Mouse (Mus musculus): ENCODE data around the gene Ets1.

The Ets1 gene

DNA sequence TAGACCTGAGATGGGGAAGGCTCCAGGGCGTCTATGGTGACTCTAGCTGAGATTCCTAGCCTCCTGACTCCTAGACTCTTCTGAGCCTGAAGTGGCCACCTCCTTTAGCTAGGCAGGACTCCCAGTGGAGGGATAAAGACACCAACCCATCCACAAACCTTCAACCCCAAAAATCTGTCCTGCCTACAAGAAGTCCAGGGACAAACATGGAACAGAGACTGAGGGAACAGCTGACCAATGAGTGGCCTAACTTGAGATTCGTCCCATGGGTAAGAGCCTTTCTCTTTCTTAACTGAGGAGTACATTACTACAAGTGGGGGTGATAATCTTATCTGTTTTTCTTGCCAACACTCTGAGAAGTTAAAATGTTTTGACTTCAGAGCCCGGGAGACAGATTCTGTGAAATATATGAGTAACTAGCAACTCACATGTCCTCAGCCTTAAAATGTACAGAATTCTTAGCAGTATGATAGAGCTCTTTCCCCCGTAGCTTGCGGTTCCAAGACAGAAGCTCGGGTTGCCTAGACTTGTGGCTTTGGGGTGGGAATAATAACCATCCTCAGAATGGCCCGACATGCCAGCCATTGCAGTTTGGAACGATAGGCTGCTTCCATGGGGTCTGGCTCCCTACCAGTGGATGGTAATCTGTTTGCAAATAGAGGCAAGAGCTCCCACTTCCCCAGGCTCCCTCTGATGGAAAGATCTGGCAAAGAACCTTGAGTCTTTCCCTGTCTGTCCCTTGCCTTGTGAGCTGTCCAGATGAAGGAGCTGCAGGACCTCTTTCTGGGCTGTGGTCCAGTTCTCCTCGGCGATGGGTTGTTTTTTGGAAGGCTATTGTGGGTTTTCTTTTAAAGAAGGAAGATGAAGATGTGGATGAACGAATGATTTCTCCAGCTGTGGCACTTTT is 30.8 kb downstream of the Ets1 start:
- DNase-seq (ENCODE audit: low spot score), result no peak

DNA sequence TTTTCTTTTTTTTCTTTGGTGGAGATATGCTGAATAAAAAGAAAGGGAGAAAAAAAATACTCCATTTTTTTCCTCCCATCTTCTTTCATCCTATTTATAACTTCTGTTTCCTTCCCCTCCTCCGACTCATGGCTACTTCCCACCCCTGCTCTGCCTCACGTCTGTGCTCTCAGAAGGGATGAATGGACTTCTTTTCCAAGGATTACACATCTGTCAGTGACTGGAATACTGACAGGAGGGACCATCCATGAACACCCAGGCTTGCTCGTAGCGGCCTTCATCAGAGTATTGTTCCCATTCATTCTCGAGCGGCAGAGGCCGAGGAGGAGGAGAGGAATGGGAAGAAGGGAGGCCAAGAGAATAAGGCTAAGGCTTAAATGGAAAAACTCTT is 31.5 kb downstream of the Ets1 start:
- no peak for DNase-seq (ENCODE audit: low spot score)

- no peak for DNase-seq (ENCODE audit: low spot score)
These were observed 32.2 kb downstream of the Ets1 start for GRCm38 (mm10) chr9:32668075-32668673.

GRCm38 (mm10) chr9:32669397-32669796 is 33.4 kb downstream of the Ets1 start:
- DNase-seq (ENCODE audit: low spot score), result no peak

GRCm38 (mm10) chr9:32671970-32672859 is 36.2 kb downstream of the Ets1 start:
- peak; percentile 11 for DNase-seq (ENCODE audit: low spot score)

DNA sequence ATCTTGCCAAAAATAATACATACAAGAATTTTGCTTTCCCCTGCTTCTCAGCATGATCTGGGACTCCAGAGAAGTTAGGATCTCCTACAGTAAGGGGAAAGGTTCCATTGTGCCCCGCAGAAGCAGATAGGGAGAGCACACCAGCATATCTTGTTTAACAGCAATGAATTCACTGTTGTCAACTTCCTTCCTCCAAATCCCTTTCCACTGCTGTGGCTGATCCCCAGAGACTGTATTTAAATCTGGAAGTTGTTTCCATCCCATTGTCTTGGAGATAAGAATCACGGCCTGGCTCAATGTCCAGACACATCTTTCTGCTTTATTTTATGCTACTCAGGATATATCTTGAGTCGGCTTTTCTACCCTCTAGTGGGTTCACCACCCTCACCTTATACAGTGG is 37.9 kb downstream of the Ets1 start:
- DNase-seq (ENCODE audit: low spot score), result no peak

- DNase-seq (ENCODE audit: low spot score), result no peak
These were observed 39.8 kb downstream of the Ets1 start for GRCm38 (mm10) chr9:32675671-32676409.

- no peak for DNase-seq (ENCODE audit: low spot score)
These were observed 40.5 kb downstream of the Ets1 start for GRCm38 (mm10) chr9:32676480-32676879.

GRCm38 (mm10) chr9:32677646-32678045 is 41.6 kb downstream of the Ets1 start:
- no peak for DNase-seq (ENCODE audit: low spot score)

GRCm38 (mm10) chr9:32678120-32678757 is 42.2 kb downstream of the Ets1 start:
- DNase-seq (ENCODE audit: low spot score), result no peak

DNA sequence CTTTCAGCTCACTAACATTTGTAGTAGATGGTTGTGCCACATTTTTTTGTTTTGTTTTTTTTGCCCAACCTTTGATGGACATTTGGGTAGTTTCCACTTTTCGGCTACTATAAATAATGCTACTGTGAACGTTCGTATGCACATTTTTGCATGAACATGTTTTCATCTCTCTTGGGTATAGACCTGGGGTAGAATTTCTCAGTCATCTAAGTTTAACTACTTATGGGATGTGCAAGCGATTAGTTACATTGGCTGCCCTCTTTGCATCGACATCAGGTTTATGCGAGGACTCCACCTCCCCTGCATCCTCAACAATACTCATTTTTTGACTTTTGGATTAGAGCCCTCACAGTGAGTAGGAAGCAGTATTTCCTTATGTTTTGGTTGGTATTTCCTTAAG is 43.5 kb downstream of the Ets1 start:
- DNase-seq (ENCODE audit: low spot score), result no peak

DNA sequence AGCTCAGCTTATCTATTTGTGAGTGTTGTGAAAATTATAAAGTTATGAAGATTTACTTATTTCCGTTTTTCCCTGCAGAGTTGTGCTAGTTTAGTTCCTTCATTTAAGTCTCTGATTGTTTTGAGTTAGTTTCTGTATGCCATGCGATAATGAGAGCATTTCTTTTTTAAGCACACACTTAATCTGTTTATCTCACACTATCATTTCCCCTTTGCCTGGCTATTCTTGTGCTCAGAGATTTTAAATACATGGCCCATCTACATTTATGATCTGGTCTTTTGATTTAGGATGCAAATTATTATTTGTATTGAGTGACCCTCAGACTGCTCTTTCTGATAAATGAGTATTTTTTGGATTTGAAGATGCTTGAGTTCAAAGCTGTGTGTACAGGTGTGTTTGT is 44.2 kb downstream of the Ets1 start:
- DNase-seq (ENCODE audit: low spot score), result no peak

- no peak for DNase-seq (ENCODE audit: low spot score)
These were observed 50.0 kb downstream of the Ets1 start for GRCm38 (mm10) chr9:32685793-32686558.

GRCm38 (mm10) chr9:32688351-32688750 is 52.3 kb downstream of the Ets1 start:
- no peak for DNase-seq (ENCODE audit: low spot score)

- no peak for DNase-seq (ENCODE audit: low spot score)
These were observed 55.3 kb downstream of the Ets1 start for GRCm38 (mm10) chr9:32691151-32691925.

DNA sequence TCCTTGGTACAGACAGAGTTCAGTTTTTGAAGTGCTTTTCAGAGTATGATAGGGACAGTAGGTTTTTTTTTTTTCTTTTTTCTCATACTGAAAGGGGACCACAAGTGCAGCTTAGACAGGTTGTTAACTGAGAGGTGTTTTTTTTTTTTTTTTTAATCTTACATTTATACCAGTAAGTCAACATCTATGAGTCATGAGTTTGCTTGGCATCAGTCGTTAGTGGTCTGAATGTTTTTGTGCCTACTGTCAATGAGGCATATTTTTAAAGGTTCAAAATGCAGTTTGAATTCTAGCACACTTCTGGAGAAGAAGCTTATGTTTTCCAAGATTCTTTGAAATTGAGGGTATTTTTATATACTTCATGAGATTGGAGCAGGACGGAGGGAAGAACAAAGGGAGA is 56.9 kb downstream of the Ets1 start:
- DNase-seq (ENCODE audit: low spot score), result no peak

GRCm38 (mm10) chr9:32693411-32693810 is 57.4 kb downstream of the Ets1 start:
- no peak for DNase-seq (ENCODE audit: low spot score)

GRCm38 (mm10) chr9:32694111-32694824 is 58.2 kb downstream of the Ets1 start:
- DNase-seq (ENCODE audit: low spot score), result no peak

DNA sequence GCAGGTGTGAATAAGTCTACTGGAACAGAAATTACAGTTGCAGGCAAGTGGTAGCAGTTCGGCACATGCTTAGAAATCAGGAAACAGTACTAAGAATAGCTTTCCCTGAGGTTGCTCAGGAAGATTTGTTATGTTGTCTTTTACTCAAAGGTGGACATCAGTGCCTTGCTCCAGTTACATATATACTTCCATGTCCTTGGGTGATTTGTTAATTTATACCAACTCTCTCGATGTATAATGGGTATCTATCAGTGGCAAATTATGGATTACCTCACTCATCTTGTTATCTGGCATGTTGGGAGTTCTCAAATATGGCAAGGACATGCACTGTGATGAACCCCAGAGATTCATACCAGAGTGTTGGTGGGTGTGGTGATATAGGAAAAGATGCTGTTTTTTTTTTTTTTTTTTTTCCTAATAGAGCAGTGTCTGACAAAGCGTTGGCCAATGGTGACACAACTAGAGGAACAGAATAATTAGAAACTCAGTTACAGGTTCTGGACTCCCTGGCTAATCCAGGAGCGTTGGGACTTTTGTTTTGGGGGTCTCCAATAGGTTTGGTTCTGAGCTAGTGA is 59.0 kb downstream of the Ets1 start:
- no peak for DNase-seq (ENCODE audit: low spot score)
